Mouse (Mus musculus) testis, postnatal 14 days (tissue): ENCODE results near the gene Cldn2.
"Not testable (repeated sequence)": the region's sequence is repeated elsewhere in the genome, so short reads cannot be mapped to it uniquely, and the experiment has no call there.

Experiments used
- DNase-seq: peaks from one replicate; pipeline ENCODE4 v3.0.0; 2021; ENCODE audit warnings: low spot score

The Cldn2 gene

GRCm38 (mm10) chrX:139800406-139800878 lies at the start of gene Cldn2:
Cldn2 (plus strand) TSS chrX:139800828.
- no peak for DNase-seq

GRCm38 (mm10) chrX:139751855-139752254 lies 48.8 kb upstream of the Cldn2 start:
- no peak for DNase-seq

- DNase-seq: not testable (repeated sequence)
Observed at GRCm38 (mm10) chrX:139758634-139759033, 42.0 kb upstream of the Cldn2 start.

GRCm38 (mm10) chrX:139762546-139762945 lies 38.1 kb upstream of the Cldn2 start:
- no peak for DNase-seq

- no peak for DNase-seq
Observed at GRCm38 (mm10) chrX:139769975-139770637, 30.5 kb upstream of the Cldn2 start.

GRCm38 (mm10) chrX:139774309-139775083 lies 26.1 kb upstream of the Cldn2 start:
- DNase-seq: peak; percentile 58

- no peak for DNase-seq
Observed at GRCm38 (mm10) chrX:139775084-139775612, 25.5 kb upstream of the Cldn2 start.

- no peak for DNase-seq
Observed at GRCm38 (mm10) chrX:139777357-139777756, 23.3 kb upstream of the Cldn2 start.

GRCm38 (mm10) chrX:139778886-139779285 lies 21.7 kb upstream of the Cldn2 start:
- DNase-seq: no peak

GRCm38 (mm10) chrX:139779401-139779800 lies 21.2 kb upstream of the Cldn2 start:
- no peak for DNase-seq

GRCm38 (mm10) chrX:139780988-139781387 lies 19.6 kb upstream of the Cldn2 start:
- DNase-seq: no peak

GRCm38 (mm10) chrX:139781563-139781962 lies 19.1 kb upstream of the Cldn2 start:
- DNase-seq: no peak

- no peak for DNase-seq
Observed at GRCm38 (mm10) chrX:139782278-139783044, 18.2 kb upstream of the Cldn2 start, which contains the start of gene Ripply1. Ripply1 (minus strand) TSS chrX:139782353.

GRCm38 (mm10) chrX:139783045-139783422 lies 17.6 kb upstream of the Cldn2 start:
- no peak for DNase-seq

GRCm38 (mm10) chrX:139785764-139786163 lies 14.9 kb upstream of the Cldn2 start:
- DNase-seq: no peak

- DNase-seq: no peak
Observed at GRCm38 (mm10) chrX:139794072-139794845, 6.4 kb upstream of the Cldn2 start.

- DNase-seq: no peak
Observed at GRCm38 (mm10) chrX:139796037-139796436, 4.6 kb upstream of the Cldn2 start.

- DNase-seq: no peak
Observed at GRCm38 (mm10) chrX:139797875-139798274, 2.8 kb upstream of the Cldn2 start.

- no peak for DNase-seq
Observed at GRCm38 (mm10) chrX:139799953-139800352, 675 bp upstream of the Cldn2 start.

- no peak for DNase-seq
Observed at GRCm38 (mm10) chrX:139803028-139803427, 2.4 kb downstream of the Cldn2 start.

- no peak for DNase-seq
Observed at GRCm38 (mm10) chrX:139805918-139806317, 5.3 kb downstream of the Cldn2 start.
